Mouse (Mus musculus) spleen, adult 2 months (tissue): ENCODE data around the gene Akr1d1.

Experiments used
- CTCF ChIP-seq: fragments of 200-500 bp; IDR thresholded peaks from 2 replicates; pipeline ENCODE4 v1.5.1; 2011; ENCODE audit warnings: mild to moderate bottlenecking, inconsistent platforms; ENCODE audit not compliant: insufficient read depth, insufficient read length, insufficient replicate concordance; ENCODE audit errors: extremely low read depth
- POLR2A ChIP-seq: fragments of 200-500 bp; IDR thresholded peaks from 2 replicates; pipeline ENCODE4 v1.6.1; 2011; ENCODE audit warnings: low read depth, low read length, inconsistent platforms

DNA sequence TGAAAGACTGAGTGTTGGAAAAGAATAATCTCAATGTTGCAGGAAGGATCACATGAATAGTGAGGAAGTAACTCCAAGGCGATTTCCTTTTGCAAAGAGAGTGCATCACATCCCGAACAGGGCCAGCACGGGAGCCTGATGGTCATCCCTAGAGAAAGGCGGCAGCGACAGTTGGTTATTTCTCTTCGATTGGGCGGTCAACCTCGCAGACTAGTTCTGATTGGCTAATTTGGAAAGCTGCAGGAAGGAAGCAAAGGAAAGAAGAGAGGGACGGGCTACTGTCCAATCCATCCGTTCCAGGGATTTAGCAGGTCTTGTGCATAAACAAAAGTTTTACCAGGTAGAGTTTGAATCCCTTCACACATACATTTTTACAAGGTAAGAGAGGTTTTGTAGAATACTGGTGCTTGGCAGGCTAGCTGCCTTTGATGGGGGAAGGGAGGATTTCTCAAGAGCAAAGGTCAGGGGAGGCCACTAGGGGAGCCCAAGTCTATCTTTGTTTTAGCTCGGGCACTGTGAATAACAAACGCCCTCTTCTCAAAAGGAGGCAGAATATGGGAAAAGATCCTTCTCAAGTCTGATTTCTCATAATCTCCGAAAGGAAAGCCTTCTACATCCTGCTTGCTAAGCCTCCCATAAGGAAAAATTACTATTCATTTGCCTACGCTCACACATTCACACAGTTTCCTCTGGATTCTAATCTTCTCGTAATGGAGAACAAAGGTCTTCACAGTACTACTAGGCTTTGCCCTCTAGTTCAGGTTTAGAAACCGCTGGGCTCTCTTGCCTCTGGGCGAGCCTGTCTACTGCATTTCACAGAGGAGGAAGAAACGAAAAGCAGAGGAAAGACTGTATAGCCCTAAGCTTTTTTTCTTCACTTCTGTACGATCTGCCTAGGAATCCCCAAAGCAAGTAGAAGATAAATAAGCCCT is 62.4 kb downstream of the Akr1d1 start:
- TF ChIP-seq CTCF (peak; percentile 58; the same call in 1 of the 2 replicates), POLR2A (no peak)
